Mouse (Mus musculus) ES-E14 (cell line): ENCODE measurements around the gene Olfr322. TPM values are rescaled to one million over a fixed set of nuclear protein-coding genes. Genes with fewer than 3 reads are reported as not detected.
"Not testable (repeated sequence)": the region's sequence is repeated elsewhere in the genome, so short reads cannot be mapped to it uniquely, and the experiment has no call there.

Experiments
- DNase-seq: peaks from one replicate; pipeline ENCODE4 v3.0.0-alpha.2; 2013; ENCODE audit warnings: low read depth, low spot score
- H3K27ac ChIP-seq: 2 replicates; pipeline ENCODE4 v1.5.1; 2012; ENCODE audit warnings: low read depth, mild to moderate bottlenecking, low read length, moderate library complexity, mixed read lengths; ENCODE audit not compliant: poor library complexity, insufficient read depth, severe bottlenecking
- H3K36me3 ChIP-seq: 2 replicates; pipeline ENCODE4 v1.6.1; 2012; ENCODE audit warnings: mild to moderate bottlenecking, low read length, moderate library complexity, mixed read lengths; ENCODE audit not compliant: control insufficient read depth, poor library complexity, insufficient read depth, severe bottlenecking
- H3K4me1 ChIP-seq, 2 experiments: fragments of 150-350 bp in 1 of 2; sonication (generic) in 1 of 2; 2 replicates each; pipeline ENCODE4 v1.6.1; 2012; ENCODE audit warnings: low read length in 2 of 2, mild to moderate bottlenecking in 1 of 2, mixed read lengths in 1 of 2; ENCODE audit not compliant: control insufficient read depth in 2 of 2, insufficient read depth in 2 of 2, poor library complexity in 1 of 2
- H3K4me3 ChIP-seq, 2 experiments: fragments of 150-350 bp in 1 of 2; sonication (generic) in 1 of 2; 2 replicates each; pipeline ENCODE4 v1.5.1; 2012; ENCODE audit warnings: low read length in 2 of 2, low read depth in 1 of 2, mild to moderate bottlenecking in 1 of 2, mixed read lengths in 1 of 2; ENCODE audit not compliant: insufficient read depth in 1 of 2, poor library complexity in 1 of 2, severe bottlenecking in 1 of 2
- H3K9ac ChIP-seq: 2 replicates; pipeline ENCODE4 v1.6.1; 2012; ENCODE audit warnings: low read depth, mild to moderate bottlenecking, low read length, mixed read lengths; ENCODE audit not compliant: poor library complexity, insufficient read depth, severe bottlenecking
- H3K9me3 ChIP-seq: fragments of 150-350 bp; sonication (generic); 2 replicates; pipeline ENCODE4 v1.6.1; 2012; ENCODE audit warnings: low read depth, mild to moderate bottlenecking, low read length; ENCODE audit not compliant: control insufficient read depth, insufficient read depth
- CHD2 ChIP-seq: IDR thresholded peaks from 2 replicates; pipeline ENCODE4 v1.6.1; 2014; ENCODE audit warnings: mild to moderate bottlenecking, low read depth, low read length, inconsistent platforms
- HCFC1 ChIP-seq: IDR thresholded peaks from 2 replicates; pipeline ENCODE4 v1.6.1; 2012; ENCODE audit warnings: low read length, inconsistent platforms, borderline replicate concordance; ENCODE audit not compliant: insufficient read depth
- MAFK ChIP-seq: IDR thresholded peaks from 2 replicates; pipeline ENCODE4 v1.6.1; 2014; ENCODE audit warnings: mild to moderate bottlenecking, low read depth, low read length, inconsistent platforms; ENCODE audit not compliant: insufficient read depth
- ZC3H11A ChIP-seq: IDR thresholded peaks from 2 replicates; pipeline ENCODE4 v1.6.1; 2012; ENCODE audit warnings: low read depth, mild to moderate bottlenecking, inconsistent platforms, low read length, borderline replicate concordance
- ZNF384 ChIP-seq: IDR thresholded peaks from 2 replicates; pipeline ENCODE4 v1.6.1; 2012; ENCODE audit warnings: low read depth, low read length, inconsistent platforms
- in situ Hi-C, 2 experiments: fragments of 600-800 bp; cut with MboI; formaldehyde crosslinking; loops; one replicate each; pipeline ENCODE4 v1.15.1; 2025; ENCODE audit warnings: low sequenced_read_pairs in 2 of 2, inconsistent platforms in 1 of 2; ENCODE audit not compliant: unreplicated experiment in 2 of 2
- total RNA-seq: library from RNA; depleted of rRNA; stranded (reverse); fragments of 300-350 nt; gene quantifications from 2 replicates; pipeline ENCODE4 v1.2.3, GENCODE M21; 2012; rRNA removed

The Olfr322 gene
- total RNA-seq, 1 experiment = not detected

DNA sequence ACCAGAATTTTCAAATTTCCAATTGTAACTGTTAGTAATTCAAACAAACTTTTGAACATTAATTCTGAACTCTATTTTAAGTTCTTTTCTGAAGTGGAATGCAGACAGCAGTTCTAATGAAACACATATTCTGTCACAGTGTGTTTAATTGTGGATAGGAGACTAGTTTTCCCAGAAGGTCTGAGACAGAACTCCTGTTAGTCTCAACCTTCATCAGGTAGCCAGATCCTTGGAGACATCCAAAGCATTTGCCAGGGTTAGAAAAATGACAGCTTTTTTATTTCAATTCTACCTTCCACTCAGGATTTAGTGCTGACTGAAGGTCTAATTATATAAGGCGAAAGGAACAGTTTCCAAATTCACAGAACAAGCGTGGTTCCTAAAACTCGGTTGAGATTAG, 40.3 kb downstream of the Olfr322 start, which contains the start of gene Olfr319:
Gene Olfr319 (plus strand): TSS at position 301 of the 400 bp plus-strand sequence.
- H3K4me1 ChIP-seq = no peaks in the 10 kb centered on the region
- H3K9me3 ChIP-seq = no peaks in the 10 kb centered on the region
- no peak for TF ChIP-seq ZNF384
- TF ChIP-seq CHD2 = no peak
- TF ChIP-seq ZC3H11A = no peak
- TF ChIP-seq HCFC1 = no peak
- no peak for TF ChIP-seq MAFK
- no peaks in the 10 kb centered on the region for H3K36me3 ChIP-seq
- DNase-seq = no peak
- H3K27ac ChIP-seq = no peak within 1 kb of the TSS
- no peak within 1 kb of the TSS for H3K4me3 ChIP-seq
- no peak within 1 kb of the TSS for H3K9ac ChIP-seq
- in situ Hi-C loops = no loop called here

DNA sequence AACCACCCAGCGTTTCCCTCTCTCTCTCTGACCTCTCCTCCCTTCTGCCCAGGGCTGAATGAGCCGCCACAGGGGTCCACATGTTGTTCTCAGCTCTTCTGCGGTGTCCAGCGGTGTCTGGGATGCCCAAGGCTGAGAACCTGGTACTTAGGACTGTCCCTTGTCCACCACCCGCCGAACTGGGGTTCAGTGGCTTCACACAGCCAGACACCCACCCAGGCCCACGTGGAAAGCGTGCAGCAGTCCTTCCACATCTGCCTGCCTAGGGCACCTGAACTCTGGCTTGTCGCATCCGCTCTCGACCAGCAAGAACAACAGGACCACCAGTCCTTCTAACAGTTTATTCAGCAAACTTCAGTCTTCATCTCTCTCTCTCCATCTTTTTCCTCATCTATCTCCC, 50.5 kb downstream of the Olfr322 start:
- no peaks in the 10 kb centered on the region for H3K4me1 ChIP-seq
- H3K36me3 ChIP-seq = no peaks in the 10 kb centered on the region
- H3K4me3 ChIP-seq = no peak overlapping the region
- no peak overlapping the region for H3K27ac ChIP-seq
- no peak for TF ChIP-seq ZNF384
- no peak for TF ChIP-seq CHD2
- TF ChIP-seq MAFK = no peak
- no peak for TF ChIP-seq HCFC1
- no peak for TF ChIP-seq ZC3H11A
- H3K9me3 ChIP-seq = no peaks in the 10 kb centered on the region
- DNase-seq = no peak
- no peak overlapping the region for H3K9ac ChIP-seq
- in situ Hi-C loops = no loop called here

DNA sequence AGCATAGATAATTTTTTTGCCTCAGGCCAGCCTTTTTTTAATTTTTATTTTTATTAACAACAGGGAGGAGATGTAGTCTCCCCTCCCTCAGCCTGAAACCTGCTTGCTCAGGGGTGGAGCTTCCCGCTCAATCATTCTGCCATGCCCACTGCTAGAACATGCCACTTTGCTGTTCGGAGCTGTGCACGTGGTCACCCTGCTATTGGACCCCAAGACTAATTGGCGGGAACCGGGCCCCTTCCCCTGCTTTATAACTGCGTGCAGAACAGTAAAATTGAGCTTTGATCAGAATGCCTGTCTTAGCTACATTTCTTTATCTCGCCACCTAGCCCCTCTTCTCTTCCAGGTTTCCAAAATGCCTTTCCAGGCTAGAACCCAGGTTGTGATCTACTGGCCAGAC, 59.1 kb downstream of the Olfr322 start:
- H3K36me3 ChIP-seq, H3K27ac ChIP-seq, in situ Hi-C loops, DNase-seq, H3K9me3 ChIP-seq, H3K4me1 ChIP-seq, H3K9ac ChIP-seq, H3K4me3 ChIP-seq: not testable (repeated sequence)

Other genes starting within 250 kb of the Olfr322 start
- gene 1810065E05Rik, start 237.7 kb upstream of the Olfr322 start, total RNA-seq = not detected in 2 replicates
- not detected in 2 replicates for gene Gm12253, start 226.2 kb upstream of the Olfr322 start, total RNA-seq
- gene Lypd9, start 205.9 kb upstream of the Olfr322 start, total RNA-seq = not detected in 2 replicates
- not detected in 2 replicates for gene Olfr30, start 196.5 kb upstream of the Olfr322 start, total RNA-seq
- gene Olfr332, start 166.2 kb upstream of the Olfr322 start, total RNA-seq = not detected in 2 replicates
- gene Olfr331, start 156.2 kb upstream of the Olfr322 start, total RNA-seq = not detected in 2 replicates
- not detected in 2 replicates for gene Olfr330, start 123.9 kb upstream of the Olfr322 start, total RNA-seq
- gene Olfr329-ps, start 112.4 kb upstream of the Olfr322 start, total RNA-seq = 0.26 and 0.27 TPM in 2 replicates
- gene Olfr328, start 103.1 kb upstream of the Olfr322 start, total RNA-seq = 0.18 and 0.37 TPM in 2 replicates
- gene Olfr224, start 88.2 kb upstream of the Olfr322 start, total RNA-seq = not detected in 2 replicates
- not detected in 2 replicates for gene Olfr325, start 81.1 kb upstream of the Olfr322 start, total RNA-seq
- not detected in 2 replicates for gene Olfr324, start 63.7 kb upstream of the Olfr322 start, total RNA-seq
- gene 2210407C18Rik, start 42.7 kb upstream of the Olfr322 start, total RNA-seq = not detected in 2 replicates
- gene Olfr323, start 28.3 kb upstream of the Olfr322 start, total RNA-seq = not detected in 2 replicates
- gene Trim58, start 18.3 kb upstream of the Olfr322 start, total RNA-seq = not detected in 2 replicates
- not detected in 2 replicates for gene Olfr320, start 22.3 kb downstream of the Olfr322 start, total RNA-seq
- not detected in 2 replicates for gene Olfr319, start 40.4 kb downstream of the Olfr322 start, total RNA-seq
- not detected in 2 replicates for gene Olfr318, start 65.2 kb downstream of the Olfr322 start, total RNA-seq
- not detected in 2 replicates for gene Olfr317, start 80.4 kb downstream of the Olfr322 start, total RNA-seq
- gene Olfr316, start 94.0 kb downstream of the Olfr322 start, total RNA-seq = not detected in 2 replicates
- gene Olfr315, start 114.4 kb downstream of the Olfr322 start, total RNA-seq = not detected in 2 replicates
- not detected in 2 replicates for gene Olfr314, start 124.2 kb downstream of the Olfr322 start, total RNA-seq
- gene Fam183b, start 143.2 kb downstream of the Olfr322 start, total RNA-seq = 2.3 and 2.7 TPM in 2 replicates
- gene Olfr313, start 156.2 kb downstream of the Olfr322 start, total RNA-seq = not detected in 2 replicates
- gene Olfr312, start 170.5 kb downstream of the Olfr322 start, total RNA-seq = not detected in 2 replicates
- not detected in 2 replicates for gene Olfr311, start 180.5 kb downstream of the Olfr322 start, total RNA-seq
- gene Gm12258, start 188.4 kb downstream of the Olfr322 start, total RNA-seq = 3.7 and 4.7 TPM in 2 replicates
- 5.3 and 5.7 TPM in 2 replicates for gene 2810021J22Rik, start 208.4 kb downstream of the Olfr322 start, total RNA-seq
- gene Zfp39, start 245.4 kb downstream of the Olfr322 start, total RNA-seq = 3.0 and 3.4 TPM in 2 replicates